Mouse (Mus musculus) forebrain, embryonic 16.5 days (tissue): Measurements from ENCODE around the gene S100a16. TPM values are rescaled to one million over a fixed set of nuclear protein-coding genes. Genes with fewer than 3 reads are reported as not detected.
A peak's percentile ranks its signal among the peaks of the same experiment; 100 is the strongest.

ENCODE experiments used
- ATAC-seq: fragments of 200-750 bp; cut with Nextera tagmentation; 2 replicates; pipeline ENCODE4 v1.8.0; 2017; ENCODE audit warnings: mild to moderate bottlenecking, moderate library complexity
- H3K27ac ChIP-seq: fragments of 300-500 bp; sonication (generic); 2 replicates; pipeline ENCODE4 v1.5.1; 2014; ENCODE audit warnings: low read length, control low read depth
- H3K27me3 ChIP-seq: fragments of 300-500 bp; sonication (generic); replicated peaks from 2 replicates; pipeline ENCODE4 v1.6.1; 2014; ENCODE audit warnings: low read length; ENCODE audit not compliant: control insufficient read depth, insufficient read depth
- H3K36me3 ChIP-seq: fragments of 300-500 bp; sonication (generic); 2 replicates; pipeline ENCODE4 v1.6.1; 2014; ENCODE audit not compliant: control insufficient read depth, insufficient read depth
- H3K4me1 ChIP-seq: fragments of 300-500 bp; sonication (generic); replicated peaks from 2 replicates; pipeline ENCODE4 v1.6.1; 2014; ENCODE audit warnings: low read length; ENCODE audit not compliant: control insufficient read depth, insufficient read depth
- H3K4me2 ChIP-seq: fragments of 300-500 bp; sonication (generic); 2 replicates; pipeline ENCODE4 v1.6.1; 2014; ENCODE audit warnings: mild to moderate bottlenecking, low read length, control low read depth
- H3K4me3 ChIP-seq: fragments of 300-500 bp; sonication (generic); replicated peaks from 2 replicates; pipeline ENCODE4 v1.5.1; 2014; ENCODE audit warnings: mild to moderate bottlenecking, low read length, control low read depth
- H3K9ac ChIP-seq: fragments of 300-500 bp; sonication (generic); replicated peaks from 2 replicates; pipeline ENCODE4 v1.6.1; 2014; ENCODE audit warnings: low read depth, low read length, control low read depth
- H3K9me3 ChIP-seq: fragments of 300-500 bp; sonication (generic); 2 replicates; pipeline ENCODE4 v1.6.1; 2016; ENCODE audit warnings: low read length; ENCODE audit not compliant: control insufficient read depth
- WGBS: fragments of 180-500 bp; shearing (Covaris S2); extraction: QIAGEN DNeasy Blood & Tissue Kit; methylation state at CpG from one replicate; pipeline ENCODE4 v1.1.7; 2014; 5-methylcytosine and 5-hydroxymethylcytosine counted together
- polyA plus RNA-seq: library from polyadenylated mRNA; unstranded; fragments of >200 nt; fragmentation: Nextera tagmentation; extraction: Ambion mirVana; gene quantifications from 2 replicates; pipeline ENCODE4 v1.2.1, GENCODE M21; 2015

Gene S100a16
- polyA plus RNA-seq, 1 experiment from 2014 or later: 36.2 TPM

GRCm38 (mm10) chr3:90515242-90515641, 21.8 kb upstream of the S100a16 start:
- Histone ChIP-seq H3K9me3 (no peaks in the 10 kb centered on the region), H3K4me3 (peak overlapping the region; percentile 26), H3K27ac (no peak overlapping the region), H3K36me3 (no peaks in the 10 kb centered on the region), H3K4me1 (peaks cover 8% of the 10 kb centered on the region; the same call in 1 of the 2 replicates), H3K4me2 (peak overlapping the region; percentile 57), H3K9ac (no peak overlapping the region), H3K27me3 (peaks cover 10% of the 10 kb centered on the region)
- ATAC-seq: no peak
- 37% methylated on average over 1 of the region's 1 CpGs for WGBS

- H3K4me3 ChIP-seq: no peak overlapping the region
- H3K27ac ChIP-seq: no peak overlapping the region
- WGBS: 94% methylated on average over 4 of the region's 4 CpGs
- no peaks in the 10 kb centered on the region for H3K36me3 ChIP-seq
- no peaks in the 10 kb centered on the region for H3K9me3 ChIP-seq
- H3K9ac ChIP-seq: no peak overlapping the region
- H3K4me2 ChIP-seq: no peak overlapping the region
- ATAC-seq: no peak
- peaks cover 10% of the 10 kb centered on the region for H3K27me3 ChIP-seq
- H3K4me1 ChIP-seq: peaks cover 8% of the 10 kb centered on the region; the same call in 1 of the 2 replicates
Observed at GRCm38 (mm10) chr3:90515789-90516188, 21.3 kb upstream of the S100a16 start.

GRCm38 (mm10) chr3:90517711-90518110, 19.3 kb upstream of the S100a16 start:
- H3K27ac ChIP-seq: no peak overlapping the region
- no peak overlapping the region for H3K4me2 ChIP-seq
- no peak overlapping the region for H3K9ac ChIP-seq
- no peak overlapping the region for H3K4me3 ChIP-seq
- no peaks in the 10 kb centered on the region for H3K9me3 ChIP-seq
- H3K36me3 ChIP-seq: no peaks in the 10 kb centered on the region
- peaks cover 8% of the 10 kb centered on the region; the same call in 1 of the 2 replicates for H3K4me1 ChIP-seq
- H3K27me3 ChIP-seq: peaks cover 10% of the 10 kb centered on the region
- no peak for ATAC-seq
- 87% methylated on average over 4 of the region's 4 CpGs for WGBS

- no peak for ATAC-seq
- 73% methylated on average over 4 of the region's 4 CpGs for WGBS
Observed at GRCm38 (mm10) chr3:90525421-90525820, 11.6 kb upstream of the S100a16 start.

GRCm38 (mm10) chr3:90526076-90526475, 11.0 kb upstream of the S100a16 start:
- WGBS: 81% methylated on average over 2 of the region's 2 CpGs
- H3K4me1 ChIP-seq: no peaks in the 10 kb centered on the region
- no peak overlapping the region for H3K4me2 ChIP-seq
- ATAC-seq: no peak
- H3K36me3 ChIP-seq: no peaks in the 10 kb centered on the region
- no peaks in the 10 kb centered on the region for H3K9me3 ChIP-seq
- no peak overlapping the region for H3K27ac ChIP-seq
- no peaks in the 10 kb centered on the region for H3K27me3 ChIP-seq
- no peak overlapping the region for H3K9ac ChIP-seq
- no peak overlapping the region for H3K4me3 ChIP-seq

More at GRCm38 (mm10) chr3:90525421-90525820, 11.6 kb upstream of the S100a16 start:
- H3K4me2 ChIP-seq: no peak overlapping the region
- H3K9me3 ChIP-seq: no peaks in the 10 kb centered on the region
- H3K9ac ChIP-seq: no peak overlapping the region
- H3K4me3 ChIP-seq: no peak overlapping the region
- H3K27ac ChIP-seq: no peak overlapping the region
- H3K27me3 ChIP-seq: no peaks in the 10 kb centered on the region
- H3K36me3 ChIP-seq: no peaks in the 10 kb centered on the region
- no peaks in the 10 kb centered on the region for H3K4me1 ChIP-seq

GRCm38 (mm10) chr3:90526580-90526979, 10.5 kb upstream of the S100a16 start, which contains the start of gene S100a14:
Gene S100a14, plus strand, starts transcription at chr3:90526856.
- Histone ChIP-seq H3K27ac (no peak within 1 kb of the TSS), H3K9ac (no peak within 1 kb of the TSS), H3K27me3 (no peaks in the 10 kb centered on the region), H3K4me1 (no peaks in the 10 kb centered on the region), H3K4me3 (no peak within 1 kb of the TSS), H3K9me3 (no peaks in the 10 kb centered on the region), H3K4me2 (no peak within 1 kb of the TSS), H3K36me3 (no peaks in the 10 kb centered on the region)
- WGBS: 75% methylated on average over 5 of the region's 5 CpGs
- no peak for ATAC-seq

- Histone ChIP-seq H3K9ac (no peak overlapping the region), H3K4me3 (no peak overlapping the region), H3K9me3 (no peaks in the 10 kb centered on the region), H3K36me3 (no peaks in the 10 kb centered on the region), H3K27ac (no peak overlapping the region), H3K4me1 (no peaks in the 10 kb centered on the region), H3K27me3 (no peaks in the 10 kb centered on the region), H3K4me2 (no peak overlapping the region)
- ATAC-seq: no peak
- 91% methylated on average over 7 of the region's 7 CpGs for WGBS
Observed at GRCm38 (mm10) chr3:90527291-90527873, 9.7 kb upstream of the S100a16 start.

- no peak overlapping the region for H3K27ac ChIP-seq
- H3K4me3 ChIP-seq: no peak overlapping the region
- no peaks in the 10 kb centered on the region for H3K9me3 ChIP-seq
- no peaks in the 10 kb centered on the region for H3K36me3 ChIP-seq
- no peak overlapping the region for H3K4me2 ChIP-seq
- ATAC-seq: no peak
- no peaks in the 10 kb centered on the region for H3K27me3 ChIP-seq
- WGBS: 80% methylated on average over 5 of the region's 5 CpGs
- no peak overlapping the region for H3K9ac ChIP-seq
- no peaks in the 10 kb centered on the region for H3K4me1 ChIP-seq
Observed at GRCm38 (mm10) chr3:90531713-90532112, 5.3 kb upstream of the S100a16 start.

GRCm38 (mm10) chr3:90535446-90535845, 1.6 kb upstream of the S100a16 start:
- Histone ChIP-seq H3K4me1 (no peaks in the 10 kb centered on the region), H3K4me3 (no peak overlapping the region)

GRCm38 (mm10) chr3:90537905-90538296, 847 bp downstream of the S100a16 start:
- no peak overlapping the region for H3K9ac ChIP-seq
- WGBS: 80% methylated on average over 5 of the region's 5 CpGs
- no peak for ATAC-seq
- H3K9me3 ChIP-seq: no peaks in the 10 kb centered on the region
- no peaks in the 10 kb centered on the region for H3K36me3 ChIP-seq
- H3K4me3 ChIP-seq: no peak overlapping the region
- H3K27me3 ChIP-seq: no peaks in the 10 kb centered on the region
- H3K4me2 ChIP-seq: no peak overlapping the region
- H3K4me1 ChIP-seq: peaks cover 6% of the 10 kb centered on the region
- no peak overlapping the region for H3K27ac ChIP-seq

More at GRCm38 (mm10) chr3:90535446-90535845, 1.6 kb upstream of the S100a16 start:
- no peaks in the 10 kb centered on the region for H3K9me3 ChIP-seq
- H3K27ac ChIP-seq: no peak overlapping the region
- no peak overlapping the region for H3K9ac ChIP-seq
- H3K4me2 ChIP-seq: no peak overlapping the region
- WGBS: 71% methylated on average over 1 of the region's 1 CpGs
- ATAC-seq: no peak
- H3K27me3 ChIP-seq: no peaks in the 10 kb centered on the region
- no peaks in the 10 kb centered on the region for H3K36me3 ChIP-seq
